Mouse (Mus musculus): ENCODE results near the gene Olfr1188.
"Not testable (repeated sequence)": the region's sequence is repeated elsewhere in the genome, so short reads cannot be mapped to it uniquely, and the experiment has no call there.

DNA sequence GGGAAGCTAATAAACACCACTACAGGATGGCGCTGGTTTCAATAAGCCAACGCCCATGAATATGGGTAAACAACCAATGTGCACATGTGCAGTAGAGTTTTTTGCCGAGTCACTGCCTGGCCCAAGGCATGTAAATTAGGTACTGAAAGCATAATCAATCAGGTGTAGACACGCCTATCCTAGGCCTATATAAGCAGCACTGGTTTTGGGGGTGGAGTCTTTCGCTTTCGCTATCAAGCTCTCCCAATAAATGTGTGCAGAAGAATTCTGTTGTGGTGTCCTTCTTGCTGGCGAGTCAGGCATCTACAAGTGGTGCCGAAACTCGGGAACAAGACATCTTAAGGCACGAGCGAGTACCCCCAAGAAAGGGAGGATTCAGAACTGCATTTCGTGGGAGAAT, 16.0 kb downstream of the Olfr1188 start:
- not testable (repeated sequence) for TF ChIP-seq CTCF (IDR thresholded peaks at IDR 0.05; ENCODE audit: extremely low read depth, insufficient read length, insufficient replicate concordance, low read depth, low read length); POLR2A (IDR thresholded peaks at IDR 0.05; ENCODE audit: low read depth, low read length)

Measured in small intestine, adult 2 months (tissue).